In the genomic region with DNA sequence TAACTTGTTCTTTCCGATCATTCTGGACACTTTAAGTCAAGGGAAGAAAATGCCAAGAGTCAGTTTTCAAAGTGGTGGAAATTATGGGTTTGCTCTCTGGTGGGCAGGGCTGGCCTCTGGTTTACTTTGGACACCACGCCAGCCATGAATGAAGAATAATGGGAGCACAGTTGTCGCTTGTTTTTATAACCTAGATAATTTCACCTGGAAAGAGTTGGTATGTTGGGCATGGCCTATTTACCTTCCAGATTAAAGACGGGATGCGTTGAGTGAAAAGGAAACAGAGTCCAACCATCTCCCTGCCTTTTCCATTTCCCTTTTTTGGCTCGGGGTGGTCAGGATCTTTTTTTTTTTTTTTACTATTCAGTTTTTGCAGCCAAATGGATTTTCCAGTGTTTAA, we compare ENCODE assay signal across 18 mouse cellular contexts.
"Had no signal": no experiment of that assay in that cellular context is flagged by ENCODE, and none has a peak within 500 bp of the region (broad histone marks: within the 10 kb centered on the region; RNA-seq: fewer than 3 reads in every experiment).

No protein-coding gene starts in this region.

- H3K4me2 ChIP-seq: lung, embryonic 14.5 days; neural tube, embryonic 13.5 days; neural tube, embryonic 15.5 days had no signal

- DNase-seq: lung, adult 18-20 months; lung, embryonic 14.5 days; lung, postnatal 10 days; lung, postnatal 4 days; midbrain, embryonic 14.5 days; retina, postnatal 1 day; right cerebral cortex, adult 18-20 months; right cerebral cortex, postnatal 25 days; right cerebral cortex, postnatal 4 days; spleen, adult 18-20 months; thymus, adult 18-20 months; thymus, postnatal 14 days; thymus, postnatal 36 days had no signal

- H3K27me3 ChIP-seq: neural tube, embryonic 13.5 days; neural tube, embryonic 15.5 days had no signal

- H3K9me3 ChIP-seq: neural tube, embryonic 15.5 days had no signal

- H3K4me3 ChIP-seq: midbrain, embryonic 10.5 days; myocyte; neural tube, embryonic 13.5 days; neural tube, embryonic 15.5 days had no signal

- H3K27ac ChIP-seq: midbrain, embryonic 10.5 days; neural tube, embryonic 13.5 days; neural tube, embryonic 15.5 days had no signal

- ATAC-seq: midbrain, embryonic 16.5 days had no signal

- H3K4me1 ChIP-seq: midbrain, embryonic 10.5 days; neural tube, embryonic 13.5 days; neural tube, embryonic 15.5 days had no signal

- H3K9ac ChIP-seq: lung, embryonic 14.5 days; neural tube, embryonic 13.5 days; neural tube, embryonic 15.5 days had no signal

- H3K36me3 ChIP-seq: midbrain, embryonic 10.5 days; neural tube, embryonic 15.5 days had no signal
